Mouse (Mus musculus) telencephalon, adult 2 months (tissue): Measurements from ENCODE around the gene Rps19bp1.

Experiments used
- DNase-seq: peaks from one replicate; pipeline ENCODE4 v3.0.0-alpha.2; 2011; ENCODE audit warnings: low read depth, low spot score

Gene Rps19bp1

DNA sequence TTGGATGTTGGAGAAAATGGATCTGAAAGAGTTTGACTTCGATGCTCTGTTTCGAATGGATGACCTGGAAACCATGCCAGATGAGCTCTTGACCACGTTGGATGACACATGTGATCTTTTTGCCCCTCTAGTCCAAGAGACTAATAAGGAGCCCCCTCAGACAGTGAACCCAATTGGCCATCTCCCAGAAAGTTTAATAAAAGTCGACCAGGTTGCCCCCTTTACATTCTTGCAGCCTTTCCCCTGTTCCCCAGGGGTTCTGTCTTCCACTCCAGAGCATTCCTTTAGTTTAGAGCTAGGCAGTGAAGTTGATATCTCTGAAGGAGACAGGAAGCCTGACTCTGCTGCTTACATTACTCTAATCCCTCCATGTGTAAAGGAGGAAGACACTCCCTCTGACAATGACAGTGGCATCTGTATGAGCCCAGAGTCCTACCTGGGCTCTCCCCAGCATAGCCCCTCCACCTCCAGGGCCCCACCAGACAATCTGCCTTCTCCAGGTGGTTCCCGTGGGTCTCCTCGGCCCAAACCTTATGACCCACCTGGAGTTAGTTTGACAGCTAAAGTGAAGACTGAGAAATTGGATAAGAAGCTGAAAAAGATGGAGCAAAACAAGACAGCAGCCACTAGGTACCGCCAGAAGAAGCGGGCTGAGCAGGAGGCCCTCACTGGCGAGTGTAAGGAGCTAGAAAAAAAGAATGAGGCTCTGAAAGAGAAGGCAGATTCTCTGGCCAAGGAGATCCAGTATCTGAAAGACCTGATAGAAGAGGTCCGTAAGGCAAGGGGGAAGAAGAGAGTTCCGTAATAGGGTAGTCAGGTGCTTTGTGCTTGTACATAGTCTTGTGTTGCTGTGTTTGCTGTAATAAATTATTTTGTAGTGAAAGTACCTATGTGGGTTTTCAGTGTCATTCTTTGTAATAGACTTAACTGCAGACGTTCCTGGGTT, 7.2 kb downstream of the Rps19bp1 start:
- no peak for DNase-seq

DNA sequence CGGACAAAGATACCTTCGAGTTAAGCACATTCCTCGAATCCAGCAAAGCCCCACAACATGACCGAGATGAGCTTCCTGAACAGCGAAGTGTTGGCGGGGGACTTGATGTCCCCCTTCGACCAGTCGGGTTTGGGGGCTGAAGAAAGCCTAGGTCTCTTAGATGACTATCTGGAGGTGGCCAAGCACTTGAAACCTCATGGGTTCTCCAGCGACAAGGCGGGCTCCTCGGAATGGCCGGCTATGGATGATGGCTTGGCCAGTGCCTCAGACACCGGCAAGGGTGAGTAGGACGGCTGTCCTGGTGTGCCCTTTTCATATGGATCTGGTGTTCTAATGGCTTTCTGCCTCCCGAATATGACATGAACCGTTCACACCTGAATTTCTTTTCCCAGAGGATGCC, 7.9 kb downstream of the Rps19bp1 start:
- no peak for DNase-seq

DNA sequence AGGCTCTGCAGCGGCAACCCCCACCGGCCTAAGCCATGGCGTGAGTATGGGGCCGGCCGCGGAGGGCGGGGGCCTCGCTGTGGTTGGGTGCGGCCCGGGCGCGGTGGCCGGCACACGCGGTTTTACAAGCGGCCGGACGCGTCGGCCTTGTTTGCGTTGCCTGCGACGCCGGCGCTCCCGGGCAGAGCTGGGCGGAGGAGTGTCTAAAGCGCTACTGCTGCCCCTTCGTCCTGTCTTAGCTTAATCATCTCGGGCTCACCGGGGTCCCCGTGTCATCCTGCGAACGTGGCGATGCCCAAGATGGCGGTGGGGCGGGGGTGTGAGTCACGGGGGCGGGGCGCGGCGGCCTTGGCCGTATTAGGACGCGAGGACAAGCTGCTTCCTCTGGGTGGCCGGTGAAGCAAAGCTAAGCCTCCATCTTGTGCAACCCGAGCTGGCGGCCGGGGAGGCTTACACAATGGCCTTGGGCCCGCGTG, 8.4 kb downstream of the Rps19bp1 start:
- no peak for DNase-seq

DNA sequence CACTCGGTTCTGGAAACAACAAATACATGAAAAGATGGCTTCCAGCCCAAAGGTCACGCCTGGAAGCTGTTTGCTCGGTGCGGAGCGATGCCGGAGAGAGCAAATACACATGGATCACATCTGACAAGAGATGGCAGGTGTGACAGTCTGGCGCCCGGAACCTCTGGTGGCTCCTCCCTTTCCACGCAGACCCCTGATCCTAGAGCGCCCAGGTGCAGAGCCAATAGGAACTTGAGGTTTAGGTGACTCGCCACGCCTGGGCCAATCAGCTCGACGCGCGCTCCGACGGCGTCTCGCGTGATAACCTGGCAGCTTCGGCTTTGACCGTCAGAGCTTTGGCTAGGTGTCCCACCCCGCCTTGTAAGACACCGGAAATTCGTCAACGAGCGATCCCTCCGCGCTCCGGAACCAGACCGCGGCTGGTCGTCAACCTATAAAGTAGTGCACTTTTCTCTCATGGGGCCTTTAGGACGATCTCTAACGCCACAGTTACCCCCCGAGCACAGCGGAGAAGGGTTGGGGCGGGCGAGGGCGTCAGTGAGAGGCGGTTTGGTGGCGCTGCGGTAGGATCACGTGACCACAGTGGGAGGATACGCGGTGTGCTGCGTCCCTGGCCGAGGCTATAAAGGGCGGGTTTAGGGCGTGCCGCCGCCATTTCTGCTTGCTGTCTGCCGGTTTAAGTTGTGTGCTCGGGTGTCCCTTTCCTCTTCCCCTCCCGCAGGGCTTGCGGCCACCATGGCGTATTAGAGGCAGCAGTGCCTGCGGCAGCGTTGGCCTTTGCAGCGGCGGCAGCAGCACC, 9.1 kb downstream of the Rps19bp1 start, which contains the start of gene Atf4:
Gene Atf4 (plus strand): TSS at position 338 of the 799 bp plus-strand sequence.
- DNase-seq = peak; percentile 100

DNA sequence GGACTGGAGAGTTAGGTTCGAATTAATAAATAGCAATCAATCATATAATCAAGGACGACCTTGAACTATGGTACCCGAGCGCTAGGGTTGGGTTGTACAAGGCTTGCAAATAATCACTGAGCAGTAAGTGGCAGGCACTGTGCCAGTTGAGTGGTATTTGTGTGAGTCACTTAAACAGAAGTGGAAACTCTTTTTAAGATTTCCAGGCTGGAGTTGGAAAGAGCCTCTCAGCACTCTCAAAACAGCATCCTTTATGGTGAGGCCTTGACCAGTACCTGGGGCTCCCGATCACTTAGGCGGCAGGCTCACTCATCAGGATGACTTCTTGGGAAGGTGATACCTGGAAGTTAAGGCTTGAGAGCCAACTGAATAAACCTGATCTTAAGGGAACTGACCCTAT, 9.9 kb downstream of the Rps19bp1 start:
- DNase-seq = no peak

DNA sequence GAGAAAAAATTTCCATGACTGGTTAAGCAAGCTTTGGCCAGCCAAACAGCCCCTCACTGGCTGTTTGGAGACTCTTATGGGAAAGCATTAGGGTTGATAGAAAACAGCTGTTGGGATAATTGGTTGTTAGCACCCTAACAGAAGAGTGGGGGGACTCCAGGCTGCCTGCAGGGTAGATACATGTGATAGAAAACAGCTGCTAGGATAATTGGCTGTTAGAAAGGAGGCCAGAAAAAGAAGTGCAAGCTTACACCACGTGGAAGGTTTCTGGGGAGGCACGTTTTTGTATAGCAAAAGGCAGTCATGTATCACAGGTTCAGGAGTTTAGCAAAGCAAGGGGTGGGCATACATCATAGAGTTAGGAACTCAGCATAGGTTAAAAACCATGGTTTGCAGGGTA, 10.6 kb downstream of the Rps19bp1 start:
- DNase-seq = no peak

DNA sequence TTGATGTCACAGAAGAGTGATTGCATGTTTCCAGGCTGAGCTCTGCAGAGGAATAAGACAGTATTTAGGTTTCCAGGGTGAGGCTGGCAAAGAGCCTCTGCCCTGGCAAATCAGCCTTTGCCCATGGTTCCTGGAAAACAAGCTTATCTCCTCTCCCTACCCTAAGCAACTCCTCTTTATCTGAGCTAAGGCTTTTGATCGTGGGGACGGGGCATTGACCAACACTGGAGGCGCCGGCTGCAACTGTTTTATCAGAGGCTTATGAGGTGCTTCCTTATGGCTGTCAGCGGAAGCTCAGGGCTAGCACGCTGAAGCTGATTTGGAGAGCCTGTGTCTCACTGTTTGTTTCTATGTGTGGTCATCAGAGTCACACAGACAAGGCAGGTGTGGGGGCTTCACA, 13.5 kb downstream of the Rps19bp1 start:
- no peak for DNase-seq

DNA sequence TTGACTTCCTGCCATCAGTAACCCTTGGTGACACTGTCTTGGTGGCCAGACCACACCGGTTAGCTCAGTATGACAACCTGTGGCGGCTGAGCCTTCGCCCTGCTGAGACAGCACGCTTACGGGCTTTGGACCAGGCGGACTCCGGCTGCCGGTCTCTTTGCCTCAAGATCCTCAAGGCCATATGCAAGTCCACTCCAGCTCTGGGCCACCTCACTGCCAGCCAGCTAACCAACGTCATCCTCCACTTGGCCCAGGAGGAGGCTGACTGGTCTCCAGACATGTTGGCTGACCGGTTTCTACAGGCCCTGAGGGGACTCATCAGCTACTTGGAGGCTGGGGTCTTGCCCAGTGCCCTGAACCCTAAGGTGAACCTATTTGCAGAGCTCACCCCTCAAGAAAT, 14.4 kb downstream of the Rps19bp1 start:
- DNase-seq = no peak

DNA sequence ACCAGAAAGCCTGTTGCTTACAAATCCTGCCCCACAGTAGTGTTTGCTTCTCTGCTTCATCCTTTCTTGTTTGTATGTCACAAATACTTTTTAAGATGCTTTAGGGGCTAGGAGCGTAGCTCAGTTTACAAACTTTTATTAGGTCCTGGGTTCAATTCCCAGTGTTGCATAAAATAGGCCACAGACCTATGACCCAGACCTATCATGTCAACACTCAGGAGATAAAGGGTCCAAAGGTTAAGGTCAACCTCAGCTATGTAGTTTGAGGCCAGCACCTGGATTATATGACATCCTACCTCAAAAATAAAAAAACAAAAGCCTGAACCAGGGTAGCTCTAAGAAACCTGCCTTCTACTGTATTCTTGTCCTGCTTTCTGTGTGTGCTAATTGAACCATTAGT, 15.5 kb downstream of the Rps19bp1 start:
- no peak for DNase-seq

DNA sequence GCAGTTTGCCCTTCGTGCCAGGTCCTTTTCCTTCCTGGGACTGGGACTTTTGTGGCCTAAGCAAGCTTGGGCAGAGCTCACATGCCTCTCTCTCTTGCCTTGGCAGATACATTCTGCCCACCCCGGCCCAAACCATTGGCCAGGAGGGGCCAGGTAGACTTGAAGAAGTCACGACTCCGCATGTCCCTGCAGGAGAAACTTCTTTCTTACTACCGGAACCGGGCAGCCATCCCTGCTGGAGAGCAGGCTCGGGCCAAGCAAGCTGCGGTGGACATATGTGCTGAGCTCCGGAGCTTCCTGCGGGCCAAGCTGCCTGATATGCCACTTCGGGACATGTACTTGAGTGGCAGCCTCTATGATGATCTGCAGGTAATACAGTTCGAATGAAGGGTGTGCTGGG, 16.0 kb downstream of the Rps19bp1 start:
- DNase-seq = no peak

DNA sequence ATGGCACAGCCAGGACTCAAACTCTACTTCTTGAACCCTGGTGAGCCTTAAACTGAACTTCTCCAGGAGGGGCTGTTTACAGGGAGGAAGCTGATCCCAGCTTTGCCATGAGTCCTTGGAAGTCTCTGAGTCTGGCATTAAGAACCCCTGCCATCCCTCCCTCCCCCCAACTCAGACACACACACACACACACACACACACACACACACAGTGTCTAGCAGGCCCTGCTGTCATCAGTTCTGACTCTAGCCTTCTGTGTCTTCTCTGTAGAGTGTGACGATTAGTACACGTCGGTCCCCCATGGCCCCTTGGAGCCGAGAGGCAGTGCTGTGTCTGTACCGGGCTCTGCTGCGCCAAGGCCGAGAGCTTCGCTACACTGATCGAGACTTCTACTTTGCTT, 28.6 kb downstream of the Rps19bp1 start, which contains the start of gene AC140267.1:
Gene AC140267.1 (plus strand): TSS at position 301 of the 400 bp plus-strand sequence.
- no peak for DNase-seq

DNA sequence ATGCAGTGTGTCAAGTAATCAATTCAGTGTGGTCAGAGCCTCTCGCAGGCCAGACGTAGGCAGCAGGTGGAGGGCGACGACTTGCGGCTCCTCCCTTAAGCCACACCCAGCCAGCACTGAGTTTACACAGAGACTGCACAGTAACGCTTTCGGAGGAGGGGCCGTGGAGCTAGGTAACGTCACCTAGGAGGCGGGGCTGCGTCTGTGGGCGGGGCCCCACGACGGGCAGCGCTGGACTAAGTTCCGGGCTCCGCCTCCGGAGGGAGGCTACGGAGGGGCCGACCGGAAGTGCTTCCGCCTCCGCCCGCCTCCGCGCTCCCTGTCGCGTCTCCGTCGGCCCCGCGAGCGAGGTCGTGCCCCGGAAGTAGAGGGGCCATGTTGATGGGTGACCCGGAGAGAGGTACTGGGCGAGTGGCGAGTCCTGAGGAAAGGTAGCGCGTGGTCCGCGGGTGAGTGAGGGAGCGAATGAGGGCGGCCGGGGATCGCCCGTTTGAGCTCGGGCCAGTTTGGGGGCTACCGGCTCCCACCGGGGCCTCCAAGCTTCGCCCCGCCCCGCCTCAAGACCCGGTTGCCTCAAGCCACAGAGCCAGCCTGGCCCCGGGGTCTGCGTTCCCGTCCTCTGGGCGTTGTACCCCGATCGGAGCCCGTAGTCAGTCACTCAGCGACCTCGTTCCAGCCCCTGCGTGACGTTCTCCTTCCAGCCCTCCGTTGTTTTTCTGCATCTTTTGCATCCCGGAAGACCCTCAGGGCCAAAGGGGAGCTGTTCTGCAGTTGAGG, 30.2 kb downstream of the Rps19bp1 start, which contains the start of gene Mief1:
Gene Mief1 (plus strand): TSS at position 286 of the 777 bp plus-strand sequence.
- DNase-seq = peak; percentile 95

DNA sequence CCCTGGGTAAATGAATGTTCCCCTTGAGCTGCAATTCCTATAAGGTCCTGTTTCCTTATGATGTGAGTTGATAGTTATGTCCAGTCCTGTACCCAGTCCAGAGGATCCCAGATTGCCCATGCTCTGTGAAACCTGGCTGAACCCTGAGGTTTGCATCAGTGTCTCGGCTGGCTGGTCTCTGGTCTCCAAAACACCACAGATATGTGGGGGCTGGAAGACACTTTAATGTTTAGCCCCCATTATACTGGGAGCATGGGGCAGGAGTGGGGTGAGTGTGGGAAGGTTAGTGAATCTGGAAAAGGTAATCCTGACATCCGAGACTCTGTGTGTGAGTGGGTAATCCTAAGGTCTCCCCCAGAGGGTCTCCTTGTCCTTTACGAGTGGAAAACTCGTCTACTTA, 31.1 kb downstream of the Rps19bp1 start:
- DNase-seq = no peak

DNA sequence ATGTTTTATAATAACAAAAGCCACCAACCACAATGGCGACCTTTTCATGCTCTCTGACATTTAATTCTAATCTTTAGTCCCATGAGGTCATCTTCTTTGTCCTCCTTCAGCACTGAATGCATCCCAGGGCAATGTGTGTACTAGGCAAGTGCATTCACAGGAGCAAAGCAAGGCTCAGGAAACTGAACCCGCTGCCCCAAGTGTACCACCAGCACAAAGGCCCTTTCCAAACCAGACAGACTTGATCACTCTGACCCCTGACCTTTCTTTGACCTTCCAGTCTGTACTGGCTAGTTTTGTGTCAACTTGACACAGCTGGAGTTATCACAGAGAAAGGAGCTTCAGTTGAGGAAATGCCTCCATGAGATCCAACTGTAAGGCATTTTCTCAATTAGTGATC, 31.8 kb downstream of the Rps19bp1 start:
- DNase-seq = no peak

DNA sequence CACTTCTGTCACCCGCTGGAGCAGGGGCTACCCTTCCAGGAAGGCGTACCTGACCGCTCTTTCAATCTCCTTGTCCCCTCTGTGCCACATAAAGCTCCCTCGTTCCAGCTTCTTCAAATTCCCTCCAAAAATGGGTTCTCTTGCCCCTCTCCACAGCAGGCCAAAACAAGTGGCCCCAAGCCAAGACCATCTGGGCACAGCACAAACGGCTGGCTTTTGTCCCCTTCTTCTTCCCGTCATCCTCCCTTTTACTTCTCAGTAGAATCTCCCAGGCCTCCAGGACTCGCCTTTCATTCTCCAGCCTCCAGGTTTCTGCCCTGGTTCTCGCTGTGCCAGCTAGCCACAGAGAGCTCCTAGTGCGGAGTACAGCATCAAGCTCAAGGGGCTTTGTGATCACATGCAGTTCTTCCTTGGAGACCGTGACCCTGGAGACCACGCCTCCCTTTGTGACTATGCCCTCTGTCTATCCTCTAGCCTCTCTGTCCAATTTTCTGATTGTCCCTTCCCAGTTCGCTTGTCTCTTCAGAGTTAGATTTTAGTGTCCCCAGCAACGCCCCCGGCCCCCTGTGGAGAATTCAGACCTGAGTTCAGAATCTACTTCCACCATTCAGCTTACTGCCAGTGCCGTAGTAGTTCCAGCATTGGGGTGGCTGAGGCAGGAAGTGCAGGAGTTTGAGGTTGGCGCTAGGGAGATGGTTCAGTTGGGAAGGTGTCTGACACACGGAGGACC, 35.9 kb downstream of the Rps19bp1 start:
- no peak for DNase-seq

DNA sequence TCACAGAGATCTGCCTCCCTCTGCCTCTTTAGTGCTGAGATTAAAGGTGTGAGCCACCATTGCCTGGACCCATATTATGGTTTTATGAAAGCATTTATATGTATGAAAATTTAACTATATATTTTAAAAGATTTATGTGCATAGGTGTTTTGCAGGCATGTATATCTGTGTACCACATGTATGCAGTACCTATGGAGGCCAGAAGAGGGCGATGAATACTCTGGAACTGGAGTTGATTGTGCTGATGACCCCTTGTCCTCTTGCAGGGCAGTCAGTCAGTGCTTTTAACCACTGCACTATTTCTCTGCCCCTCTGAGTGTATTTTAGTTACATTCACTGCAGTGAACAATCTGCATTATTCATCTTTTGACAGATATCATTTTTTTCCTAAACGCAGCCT, 38.3 kb downstream of the Rps19bp1 start:
- no peak for DNase-seq

DNA sequence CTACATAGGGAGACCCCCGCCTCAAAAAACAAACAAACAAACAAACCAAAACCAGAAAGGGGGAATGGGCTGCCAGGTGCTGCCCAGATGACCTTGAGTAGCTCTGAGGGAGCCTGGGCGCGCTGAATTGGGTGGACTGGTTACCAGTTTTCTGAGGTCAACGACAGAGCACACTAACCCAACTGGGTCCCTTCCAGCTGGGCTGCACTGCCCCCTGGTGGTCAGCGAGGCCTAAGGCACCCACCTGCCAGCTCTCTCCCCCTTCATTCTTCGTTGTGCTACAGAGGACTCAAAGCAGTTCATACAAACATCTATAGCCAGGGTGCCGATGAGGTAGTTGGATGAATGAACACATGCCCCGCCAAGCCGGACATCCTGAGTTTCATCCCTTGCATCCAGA, 38.9 kb downstream of the Rps19bp1 start:
- DNase-seq = no peak

DNA sequence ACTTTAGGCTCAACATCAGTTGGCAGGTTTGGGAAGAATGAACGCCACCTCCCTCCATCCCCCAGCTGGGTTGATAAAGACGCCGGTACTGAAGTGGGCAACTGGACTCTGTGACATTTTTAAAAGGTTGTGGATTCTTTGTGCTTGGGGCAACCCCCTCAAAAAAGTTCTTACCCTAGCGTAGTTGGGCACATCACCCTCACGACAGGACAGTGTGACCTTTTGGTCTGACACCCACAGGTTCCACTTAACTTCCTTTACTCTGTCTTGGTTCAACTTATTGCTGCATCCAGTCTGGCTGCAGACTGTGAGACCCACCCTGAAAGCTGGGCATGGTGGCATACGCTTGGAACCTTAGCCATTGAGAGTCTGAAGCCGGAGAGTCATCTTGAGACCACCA, 40.4 kb downstream of the Rps19bp1 start:
- no peak for DNase-seq

DNA sequence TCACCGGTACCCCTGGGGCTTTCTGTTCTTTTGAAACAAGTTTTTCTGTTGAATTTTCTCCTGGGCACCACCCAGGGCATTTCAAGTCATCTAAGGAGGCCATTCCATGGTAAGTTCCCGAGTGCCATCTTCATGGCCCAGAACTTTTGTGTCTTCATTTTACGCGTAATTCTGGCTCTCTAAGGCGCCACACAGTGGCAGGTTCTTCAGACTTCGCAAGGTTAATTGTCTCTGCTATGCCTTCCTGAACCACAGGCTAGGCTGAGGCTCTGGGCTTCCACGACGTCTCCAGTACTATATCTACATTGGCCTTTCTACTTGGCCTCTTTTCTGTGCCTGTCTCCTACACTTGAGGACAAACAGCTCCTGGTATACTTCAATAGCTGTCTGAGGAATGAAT, 43.1 kb downstream of the Rps19bp1 start:
- DNase-seq = no peak

DNA sequence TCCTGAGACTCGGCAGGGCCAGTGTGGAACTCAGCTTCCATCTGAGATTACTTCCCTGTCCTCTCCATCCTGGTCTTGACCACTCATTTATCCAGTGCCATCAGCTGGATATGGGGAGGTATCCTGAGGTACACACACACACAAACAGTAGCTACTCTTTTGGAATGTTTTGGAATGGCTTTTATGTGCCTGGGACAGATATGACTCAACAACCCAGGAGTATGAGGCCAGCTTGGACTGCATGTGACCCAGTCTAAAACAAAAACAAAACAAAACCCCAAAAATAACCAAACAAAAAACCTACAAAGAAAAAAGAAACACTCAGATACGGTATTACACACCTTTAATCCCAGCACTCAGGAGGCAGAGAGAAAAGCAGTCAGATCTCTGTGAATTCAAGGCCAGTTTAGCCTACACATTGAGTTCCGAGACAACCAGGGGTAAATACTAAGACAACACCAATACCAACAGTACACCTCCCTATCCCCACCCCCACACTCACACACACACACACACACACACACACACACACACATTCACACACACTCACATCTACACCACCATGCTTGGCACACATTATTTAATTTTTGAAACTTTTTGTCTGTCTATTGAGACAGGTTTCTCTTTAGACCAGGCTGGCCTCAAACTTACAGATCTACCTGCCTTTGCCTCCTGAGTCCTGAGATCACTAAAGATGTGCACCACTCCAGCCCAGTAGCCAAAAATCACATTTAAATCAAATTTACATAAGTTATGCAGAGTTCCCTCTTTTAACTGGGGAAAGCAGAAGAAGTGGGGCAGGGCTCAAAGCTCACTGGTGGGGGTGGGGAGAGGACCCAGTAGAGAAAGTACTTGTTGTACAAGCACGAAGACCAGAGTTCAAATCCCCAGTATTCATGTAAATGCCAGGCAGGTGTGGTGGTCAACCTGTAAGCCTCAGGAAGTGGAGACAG, 44.1 kb downstream of the Rps19bp1 start:
- no peak for DNase-seq
